Mouse (Mus musculus): ENCODE data around the gene Mrpl47. TPM values are rescaled to one million over a fixed set of nuclear protein-coding genes. Genes with fewer than 3 reads are reported as not detected.
A peak's percentile ranks its signal among the peaks of the same experiment; 100 is the strongest.
"Not testable (repeated sequence)": the region's sequence is repeated elsewhere in the genome, so short reads cannot be mapped to it uniquely, and the experiment has no call there.

Mrpl47 gene
- polyA plus RNA-seq, 1 experiment from 2014 or later, result 34.5 TPM

DNA sequence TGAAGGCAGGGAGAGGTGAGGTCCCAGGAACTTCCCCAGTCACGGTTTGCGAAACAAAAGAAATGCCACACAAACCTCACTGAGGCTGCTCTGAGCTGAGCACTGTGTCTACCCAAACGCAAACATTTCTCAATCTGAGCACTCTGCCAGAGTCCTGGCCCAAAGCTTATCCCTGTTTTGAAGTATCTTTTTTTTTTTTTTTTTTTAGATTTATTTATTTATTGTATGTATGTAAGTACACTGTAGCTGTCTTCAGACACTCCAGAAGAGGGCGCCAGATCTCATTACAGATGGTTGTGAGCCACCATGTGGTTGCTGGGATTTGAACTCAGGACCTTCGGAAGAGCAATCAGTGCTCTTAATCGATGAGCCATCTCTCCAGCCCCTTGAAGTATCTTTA lies 33.4 kb downstream of the Mrpl47 start:
- H3K27me3 ChIP-seq (ENCODE audit: insufficient read depth, poor library complexity, severe bottlenecking); H3K36me3 ChIP-seq; H3K9me3 ChIP-seq; DNase-seq (ENCODE audit: low spot score); H3K4me3 ChIP-seq; H3K4me1 ChIP-seq (replicated peaks); H3K27ac ChIP-seq: not testable (repeated sequence)
- WGBS, result 85% methylated on average over 6 of the region's 6 CpGs

- H3K4me1 ChIP-seq (replicated peaks), result 0 out of 2 replicates have a peak, but pooled peaks cover 7% of the 10 kb centered on the region
- H3K36me3 ChIP-seq, result no peaks in the 10 kb centered on the region
- peak; percentile 87 for DNase-seq (ENCODE audit: low spot score)
- no peaks in the 10 kb centered on the region for H3K9me3 ChIP-seq
- 42% methylated on average over 7 of the region's 7 CpGs for WGBS
- no peak overlapping the region for H3K27ac ChIP-seq
- H3K27me3 ChIP-seq (ENCODE audit: insufficient read depth, poor library complexity, severe bottlenecking), result no peaks in the 10 kb centered on the region
- no peak overlapping the region for H3K4me3 ChIP-seq
Measured at GRCm38 (mm10) chr3:32698228-32698863, 39.1 kb downstream of the Mrpl47 start.

DNA sequence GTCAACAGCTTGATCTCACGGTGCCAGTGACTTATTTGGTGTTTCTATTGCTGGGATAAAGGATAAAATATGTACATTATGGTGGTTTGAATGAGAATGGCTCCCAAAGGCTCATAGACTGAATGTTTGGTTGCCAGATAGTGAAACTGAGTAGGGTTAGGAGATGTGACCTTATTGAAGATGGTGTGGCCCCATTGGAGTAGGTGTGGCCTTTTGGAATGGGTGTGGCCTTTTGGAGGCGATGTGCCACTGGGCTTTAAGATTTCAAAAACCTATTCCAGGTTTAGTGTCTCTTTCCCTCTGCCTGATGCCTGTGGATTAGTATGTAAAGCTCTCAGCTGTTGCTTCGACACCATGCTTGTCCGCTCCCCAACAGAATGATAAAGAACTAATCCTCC lies 41.8 kb downstream of the Mrpl47 start:
- H3K4me3 ChIP-seq, result no peak overlapping the region
- H3K36me3 ChIP-seq, result no peaks in the 10 kb centered on the region
- 0 out of 2 replicates have a peak, but pooled peaks cover 7% of the 10 kb centered on the region for H3K4me1 ChIP-seq (replicated peaks)
- DNase-seq (ENCODE audit: low spot score), result no peak
- H3K27ac ChIP-seq, result no peak overlapping the region
- WGBS, result 81% methylated on average over 4 of the region's 4 CpGs
- H3K9me3 ChIP-seq, result no peaks in the 10 kb centered on the region
- no peaks in the 10 kb centered on the region for H3K27me3 ChIP-seq (ENCODE audit: insufficient read depth, poor library complexity, severe bottlenecking)

DNA sequence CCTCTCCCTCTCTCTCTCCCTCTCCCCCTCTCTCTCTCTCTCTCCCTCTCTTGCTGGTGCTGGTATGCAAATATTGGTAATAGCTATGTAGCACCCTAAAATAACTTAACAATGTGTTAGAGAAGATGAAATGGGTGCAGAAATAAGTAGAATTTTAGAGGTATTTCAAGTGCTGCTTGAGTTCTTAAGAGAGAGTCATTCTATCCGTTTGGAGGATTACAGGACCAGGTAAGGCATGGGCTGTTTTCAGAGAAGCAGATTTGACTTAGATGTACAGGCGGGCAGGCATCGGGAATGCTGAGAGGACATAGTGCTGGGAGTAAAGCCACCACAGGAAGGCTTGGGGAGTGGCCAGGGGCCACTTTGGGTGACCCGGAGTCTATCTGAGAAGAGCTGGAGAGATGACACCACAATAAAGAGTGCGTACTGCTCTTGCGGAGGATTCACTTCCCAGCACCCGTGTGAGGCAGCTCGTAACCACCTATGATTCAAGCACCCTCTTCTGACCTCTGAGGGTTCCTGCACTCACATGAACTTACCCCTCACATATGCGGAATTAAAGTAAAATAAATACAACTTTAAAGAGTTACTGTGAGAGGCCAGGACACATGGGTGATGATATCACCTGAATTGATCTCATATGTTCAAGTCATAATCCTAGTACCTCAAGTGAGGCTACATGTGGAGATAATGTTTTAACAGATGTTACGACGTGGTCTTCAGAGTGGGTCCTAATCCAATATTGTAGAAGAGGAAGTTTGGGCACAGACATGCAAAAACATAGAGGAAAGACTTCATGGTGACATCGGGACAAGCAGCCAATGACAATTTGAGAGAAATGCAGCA lies 42.4 kb downstream of the Mrpl47 start:
- no peak for DNase-seq (ENCODE audit: low spot score)
- WGBS, result 82% methylated on average over 12 of the region's 12 CpGs
- Histone ChIP-seq H3K4me1 (replicated peaks) (0 out of 2 replicates have a peak, but pooled peaks cover 7% of the 10 kb centered on the region), H3K27me3 (ENCODE audit: insufficient read depth, poor library complexity, severe bottlenecking) (no peaks in the 10 kb centered on the region), H3K27ac (no peak overlapping the region), H3K4me3 (no peak overlapping the region), H3K36me3 (no peaks in the 10 kb centered on the region), H3K9me3 (no peaks in the 10 kb centered on the region)

GRCm38 (mm10) chr3:32694211-32694610 lies 43.2 kb downstream of the Mrpl47 start:
- H3K9me3 ChIP-seq, result no peaks in the 10 kb centered on the region
- H3K4me1 ChIP-seq (replicated peaks), result 0 out of 2 replicates have a peak, but pooled peaks cover 7% of the 10 kb centered on the region
- no peak overlapping the region for H3K27ac ChIP-seq
- no peaks in the 10 kb centered on the region for H3K36me3 ChIP-seq
- no peaks in the 10 kb centered on the region for H3K27me3 ChIP-seq (ENCODE audit: insufficient read depth, poor library complexity, severe bottlenecking)
- DNase-seq (ENCODE audit: low spot score), result no peak
- 40% methylated on average over 5 of the region's 5 CpGs for whole genome bisulfite sequencing
- no peak overlapping the region for H3K4me3 ChIP-seq

- H3K27me3 ChIP-seq (ENCODE audit: insufficient read depth, poor library complexity, severe bottlenecking), result no peaks in the 10 kb centered on the region
Measured at GRCm38 (mm10) chr3:32691841-32692240, 45.6 kb downstream of the Mrpl47 start.

GRCm38 (mm10) chr3:32690901-32691300 lies 46.5 kb downstream of the Mrpl47 start:
- Histone ChIP-seq H3K36me3 (no peaks in the 10 kb centered on the region), H3K4me1 (replicated peaks) (0 out of 2 replicates have a peak, but pooled peaks cover 7% of the 10 kb centered on the region), H3K4me3 (no peak overlapping the region), H3K27me3 (ENCODE audit: insufficient read depth, poor library complexity, severe bottlenecking) (no peaks in the 10 kb centered on the region), H3K9me3 (no peaks in the 10 kb centered on the region), H3K27ac (no peak overlapping the region)
- 56% methylated on average over 1 of the region's 1 CpGs for WGBS
- DNase-seq (ENCODE audit: low spot score), result no peak

More at GRCm38 (mm10) chr3:32691841-32692240, 45.6 kb downstream of the Mrpl47 start:
- H3K4me3 ChIP-seq, result no peak overlapping the region
- no peaks in the 10 kb centered on the region for H3K9me3 ChIP-seq
- 87% methylated on average over 5 of the region's 5 CpGs for WGBS
- H3K27ac ChIP-seq, result no peak overlapping the region
- 0 out of 2 replicates have a peak, but pooled peaks cover 7% of the 10 kb centered on the region for H3K4me1 ChIP-seq (replicated peaks)
- no peak for DNase-seq (ENCODE audit: low spot score)
- H3K36me3 ChIP-seq, result no peaks in the 10 kb centered on the region

DNA sequence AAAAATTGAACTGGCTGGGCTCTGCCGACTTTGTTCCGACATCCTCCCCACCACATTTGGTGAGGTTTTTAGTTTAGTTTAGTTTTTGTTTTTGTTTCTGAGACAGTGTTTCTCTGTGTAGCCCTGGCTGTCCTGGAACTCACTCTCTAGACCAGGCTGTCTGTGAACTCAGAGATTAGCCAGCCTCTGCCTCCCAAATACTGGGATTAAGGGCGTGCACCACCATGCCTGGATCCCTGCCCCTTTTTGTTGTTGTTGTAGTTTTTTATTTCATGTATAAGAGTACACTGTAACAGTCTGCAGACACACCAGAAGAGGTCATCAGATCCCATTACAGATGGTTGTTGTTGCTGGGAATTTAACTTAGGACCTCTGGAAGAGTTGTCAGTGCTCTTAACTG lies 47.4 kb downstream of the Mrpl47 start:
- H3K9me3 ChIP-seq, result no peaks in the 10 kb centered on the region
- H3K27ac ChIP-seq, result no peak overlapping the region
- WGBS, result 81% methylated on average over 3 of the region's 3 CpGs
- no peaks in the 10 kb centered on the region for H3K36me3 ChIP-seq
- no peak overlapping the region for H3K4me3 ChIP-seq
- H3K27me3 ChIP-seq (ENCODE audit: insufficient read depth, poor library complexity, severe bottlenecking), result no peaks in the 10 kb centered on the region
- H3K4me1 ChIP-seq (replicated peaks), result 0 out of 2 replicates have a peak, but pooled peaks cover 7% of the 10 kb centered on the region
- DNase-seq (ENCODE audit: low spot score), result no peak

DNA sequence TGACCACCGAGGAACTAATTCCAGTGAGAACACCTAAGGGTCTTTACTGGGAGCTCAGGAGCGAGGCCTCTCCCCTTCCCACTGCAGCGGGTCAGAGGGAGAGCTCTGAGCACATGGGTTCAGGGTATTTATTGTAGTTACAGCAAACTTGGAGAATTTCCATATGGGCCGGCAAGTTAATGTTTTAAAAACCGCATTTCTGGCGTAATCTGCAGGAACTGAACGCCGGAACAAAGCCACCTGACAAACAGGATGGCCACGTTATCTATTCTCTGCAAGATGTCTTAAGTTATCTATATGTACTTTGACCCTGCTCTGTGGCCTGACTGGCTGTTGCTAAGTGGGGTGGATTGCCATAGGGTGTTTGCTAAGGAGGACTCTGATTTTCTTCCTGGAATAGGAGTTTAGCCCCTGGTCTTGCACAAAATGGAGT lies 47.8 kb downstream of the Mrpl47 start:
- no peak overlapping the region for H3K4me3 ChIP-seq
- no peaks in the 10 kb centered on the region for H3K36me3 ChIP-seq
- 0 out of 2 replicates have a peak, but pooled peaks cover 7% of the 10 kb centered on the region for H3K4me1 ChIP-seq (replicated peaks)
- H3K27ac ChIP-seq, result no peak overlapping the region
- H3K9me3 ChIP-seq, result no peaks in the 10 kb centered on the region
- H3K27me3 ChIP-seq (ENCODE audit: insufficient read depth, poor library complexity, severe bottlenecking), result no peaks in the 10 kb centered on the region
- WGBS, result 89% methylated on average over 9 of the region's 9 CpGs
- DNase-seq (ENCODE audit: low spot score), result no peak

GRCm38 (mm10) chr3:32687156-32687555 lies 50.2 kb downstream of the Mrpl47 start:
- no peaks in the 10 kb centered on the region for H3K4me1 ChIP-seq (replicated peaks)
- DNase-seq (ENCODE audit: low spot score), result no peak
- 73% methylated on average over 4 of the region's 4 CpGs for WGBS
- H3K4me3 ChIP-seq, result no peak overlapping the region
- H3K27ac ChIP-seq, result no peak overlapping the region
- no peaks in the 10 kb centered on the region for H3K9me3 ChIP-seq
- H3K36me3 ChIP-seq, result no peaks in the 10 kb centered on the region
- no peaks in the 10 kb centered on the region for H3K27me3 ChIP-seq (ENCODE audit: insufficient read depth, poor library complexity, severe bottlenecking)

DNA sequence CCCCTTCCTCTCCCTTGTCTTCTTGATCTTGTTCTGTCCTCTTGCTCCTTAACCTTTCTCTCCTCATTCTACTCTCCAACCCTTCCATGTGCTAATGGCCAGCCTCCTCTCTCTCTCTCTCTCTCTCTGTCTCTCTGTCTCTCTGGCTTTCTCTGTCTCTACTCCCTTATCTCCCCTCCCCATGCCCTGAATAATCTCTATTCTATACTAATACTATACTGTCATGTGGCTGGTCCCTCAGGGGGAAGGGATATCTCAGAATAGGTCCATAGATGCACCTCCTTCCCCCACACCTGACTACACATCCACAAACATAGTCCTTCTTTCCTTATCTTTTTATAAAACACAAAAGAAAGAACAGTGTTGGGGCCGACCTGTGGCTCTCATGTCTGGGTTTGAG lies 50.9 kb downstream of the Mrpl47 start:
- 76% methylated on average over 1 of the region's 1 CpGs for WGBS
- DNase-seq (ENCODE audit: low spot score), result no peak
- H3K4me1 ChIP-seq (replicated peaks), result no peaks in the 10 kb centered on the region
- H3K4me3 ChIP-seq, result no peak overlapping the region
- H3K36me3 ChIP-seq, result no peaks in the 10 kb centered on the region
- no peaks in the 10 kb centered on the region for H3K9me3 ChIP-seq
- H3K27me3 ChIP-seq (ENCODE audit: insufficient read depth, poor library complexity, severe bottlenecking), result no peaks in the 10 kb centered on the region
- no peak overlapping the region for H3K27ac ChIP-seq

DNA sequence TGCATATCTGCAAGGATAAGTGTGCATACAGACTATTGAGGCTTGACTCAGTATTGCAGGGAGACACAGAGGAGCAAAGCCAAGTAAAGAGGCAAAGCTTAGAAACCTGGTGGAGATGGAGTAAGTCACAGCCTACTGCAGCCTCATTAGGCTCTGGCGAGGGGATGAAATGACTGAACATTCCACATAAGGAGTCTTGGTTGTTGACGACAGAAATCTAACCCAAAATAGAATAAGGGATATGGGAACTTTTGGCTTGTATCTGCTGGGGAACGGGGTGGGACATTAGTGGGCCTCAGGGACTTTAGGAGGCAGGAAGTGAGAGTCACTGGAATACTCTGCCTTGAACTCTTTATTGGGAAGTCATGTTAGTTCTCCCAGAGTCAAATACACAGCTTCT lies 52.8 kb downstream of the Mrpl47 start:
- Histone ChIP-seq H3K9me3 (no peaks in the 10 kb centered on the region), H3K4me1 (replicated peaks) (no peaks in the 10 kb centered on the region), H3K27ac (no peak overlapping the region), H3K36me3 (no peaks in the 10 kb centered on the region), H3K27me3 (ENCODE audit: insufficient read depth, poor library complexity, severe bottlenecking) (no peaks in the 10 kb centered on the region), H3K4me3 (no peak overlapping the region)
- DNase-seq (ENCODE audit: low spot score), result no peak
- 86% methylated on average over 3 of the region's 3 CpGs for WGBS

- WGBS, result 82% methylated on average over 12 of the region's 12 CpGs
- H3K36me3 ChIP-seq, result no peaks in the 10 kb centered on the region
- H3K27me3 ChIP-seq (ENCODE audit: insufficient read depth, poor library complexity, severe bottlenecking), result no peaks in the 10 kb centered on the region
- H3K4me1 ChIP-seq (replicated peaks), result no peaks in the 10 kb centered on the region
- DNase-seq (ENCODE audit: low spot score), result no peak
- H3K27ac ChIP-seq, result no peak overlapping the region
- H3K4me3 ChIP-seq, result no peak overlapping the region
- no peaks in the 10 kb centered on the region for H3K9me3 ChIP-seq
Measured at GRCm38 (mm10) chr3:32682910-32683531, 54.4 kb downstream of the Mrpl47 start.
